Mouse (Mus musculus): ENCODE measurements at regions not wholly inside any gene's neighbourhood (a gene's known extent, or its start where the extent isn't known, plus 50 kb on each side); places are given as distances from the start of the nearest gene placed in this dataset.

DNA sequence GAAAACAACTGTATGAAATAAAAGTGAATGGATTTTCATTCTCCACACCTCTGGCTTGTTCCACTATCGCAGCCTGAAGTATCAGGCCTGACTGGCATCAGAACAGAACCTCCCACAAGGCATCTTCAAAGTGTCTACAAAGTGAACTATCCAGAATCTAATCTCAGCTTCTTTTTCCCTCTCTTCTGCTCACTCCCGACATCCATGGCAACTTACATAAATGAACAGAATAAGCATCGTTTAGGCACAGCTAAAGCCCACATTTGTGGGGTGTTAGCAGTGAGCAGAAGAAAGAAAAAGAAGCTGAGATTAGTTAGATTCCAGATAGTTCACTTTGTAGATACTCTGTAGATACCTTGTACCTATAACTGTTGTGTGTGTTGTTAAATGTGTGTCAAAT lies 182.0 kb downstream of the Lmo4 start:
- WGBS = 83% methylated on average over 3 of the region's 3 CpGs
- ATAC-seq (replicated peaks; ENCODE audit: low FRiP score) = no peak
- no peaks in the 10 kb centered on the region for H3K4me1 ChIP-seq (replicated peaks; ENCODE audit: control insufficient read depth, insufficient read depth, low read length)
- H3K9ac ChIP-seq (ENCODE audit: low read depth, low read length) = no peak overlapping the region
- H3K27me3 ChIP-seq (replicated peaks; ENCODE audit: control insufficient read depth, insufficient read depth, low read length) = no peaks in the 10 kb centered on the region
- H3K36me3 ChIP-seq (ENCODE audit: control insufficient read depth, insufficient read depth, low read length) = no peaks in the 10 kb centered on the region
- no peak overlapping the region for H3K4me2 ChIP-seq
- H3K27ac ChIP-seq (ENCODE audit: low read depth, low read length) = no peak overlapping the region
- H3K9me3 ChIP-seq (ENCODE audit: control insufficient read depth, low read length) = no peaks in the 10 kb centered on the region
- no peak overlapping the region for H3K4me3 ChIP-seq (ENCODE audit: low read depth, low read length)
- no peak for DNase-seq (ENCODE audit: low spot score)

DNA sequence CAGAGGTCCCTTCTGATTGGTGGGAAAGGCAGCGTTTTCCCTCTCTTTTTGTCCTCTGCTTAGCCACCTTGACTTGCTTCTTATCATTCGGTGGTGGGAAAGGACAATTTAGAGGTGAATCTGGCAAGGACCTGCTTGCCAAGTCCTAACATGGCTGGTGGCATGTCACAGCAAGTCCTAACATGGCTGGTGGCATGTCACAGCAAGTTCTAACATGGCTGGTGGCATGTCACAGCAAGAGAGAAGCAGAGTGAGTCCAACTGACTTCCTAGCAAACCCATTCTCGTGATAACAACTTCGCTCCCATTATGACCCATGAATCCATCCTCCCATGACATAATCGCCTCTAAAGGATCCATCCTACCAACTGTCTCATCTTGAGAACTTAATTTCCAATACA lies 183.1 kb downstream of the Lmo4 start:
- ATAC-seq (replicated peaks; ENCODE audit: low FRiP score) (no peak), DNase-seq (ENCODE audit: low spot score) (no peak)
- H3K9ac ChIP-seq (ENCODE audit: low read depth, low read length) = no peak overlapping the region
- WGBS = 75% methylated on average over 5 of the region's 5 CpGs
- no peak overlapping the region for H3K27ac ChIP-seq (ENCODE audit: low read depth, low read length)
- no peak overlapping the region for H3K4me2 ChIP-seq
- no peaks in the 10 kb centered on the region for H3K4me1 ChIP-seq (replicated peaks; ENCODE audit: control insufficient read depth, insufficient read depth, low read length)
- no peaks in the 10 kb centered on the region for H3K36me3 ChIP-seq (ENCODE audit: control insufficient read depth, insufficient read depth, low read length)
- no peaks in the 10 kb centered on the region for H3K27me3 ChIP-seq (replicated peaks; ENCODE audit: control insufficient read depth, insufficient read depth, low read length)
- H3K4me3 ChIP-seq (ENCODE audit: low read depth, low read length) = no peak overlapping the region
- no peaks in the 10 kb centered on the region for H3K9me3 ChIP-seq (ENCODE audit: control insufficient read depth, low read length)

DNA sequence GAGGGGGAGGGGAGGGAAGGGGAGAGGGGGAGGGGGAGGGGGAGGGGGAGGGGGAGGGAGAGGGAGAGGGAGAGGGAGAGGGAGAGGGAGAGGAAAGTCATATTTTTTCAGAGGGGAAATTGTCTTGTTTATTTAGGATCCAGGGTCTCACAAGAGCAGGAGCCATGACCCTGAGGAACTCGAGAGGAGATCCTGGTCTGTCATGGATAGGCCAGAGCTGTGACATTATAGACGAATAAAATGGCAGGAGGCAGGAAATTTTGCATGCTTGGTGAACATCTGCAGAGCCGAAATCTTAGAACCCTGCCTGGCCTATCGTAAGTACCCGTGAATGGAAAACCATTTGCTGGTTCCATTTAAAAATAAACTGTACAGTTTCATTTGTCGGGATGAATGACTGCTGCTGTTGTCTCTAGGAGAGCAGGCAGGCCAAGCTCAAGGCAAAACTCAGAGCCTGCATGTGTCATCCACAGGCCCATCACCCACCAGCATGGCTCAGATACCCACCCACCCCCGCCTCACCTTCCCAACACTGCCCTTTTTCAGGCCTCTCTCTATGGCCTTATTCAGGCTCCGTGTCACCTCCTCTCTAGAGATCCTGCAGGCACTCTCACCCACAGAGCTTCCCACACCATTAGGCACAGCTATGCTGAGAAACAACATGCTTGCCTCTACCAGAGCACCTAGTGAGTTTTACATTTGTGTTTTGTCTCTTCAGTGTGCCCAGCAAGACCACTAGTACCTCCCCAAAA lies 184.7 kb downstream of the Lmo4 start:
- no peaks in the 10 kb centered on the region for H3K4me1 ChIP-seq (replicated peaks; ENCODE audit: control insufficient read depth, insufficient read depth, low read length)
- DNase-seq (ENCODE audit: low spot score) = no peak
- H3K27ac ChIP-seq (ENCODE audit: low read depth, low read length) = no peak overlapping the region
- no peak overlapping the region for H3K4me3 ChIP-seq (ENCODE audit: low read depth, low read length)
- no peak overlapping the region for H3K9ac ChIP-seq (ENCODE audit: low read depth, low read length)
- no peak for ATAC-seq (replicated peaks; ENCODE audit: low FRiP score)
- H3K36me3 ChIP-seq (ENCODE audit: control insufficient read depth, insufficient read depth, low read length) = no peaks in the 10 kb centered on the region
- no peaks in the 10 kb centered on the region for H3K27me3 ChIP-seq (replicated peaks; ENCODE audit: control insufficient read depth, insufficient read depth, low read length)
- WGBS = 74% methylated on average over 8 of the region's 8 CpGs
- H3K4me2 ChIP-seq = no peak overlapping the region
- no peaks in the 10 kb centered on the region for H3K9me3 ChIP-seq (ENCODE audit: control insufficient read depth, low read length)

DNA sequence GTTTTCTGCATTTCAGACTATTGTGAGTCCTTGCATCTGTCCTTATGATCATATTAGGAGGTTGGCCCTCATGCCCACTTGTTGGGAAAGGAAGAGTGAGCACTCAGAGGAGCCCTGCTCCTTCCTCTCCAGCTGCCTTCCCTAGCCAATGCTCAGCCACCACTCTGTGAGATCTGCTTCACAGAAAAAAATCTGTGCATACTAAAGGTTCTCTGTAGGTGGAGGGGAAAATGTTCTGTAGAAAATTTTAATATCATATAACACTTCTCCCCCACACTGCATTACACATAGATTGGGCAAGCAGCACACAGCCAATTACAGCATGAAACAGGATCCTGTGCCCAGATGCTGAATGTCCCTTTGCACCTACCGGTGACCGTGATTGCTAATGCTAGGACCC lies 185.7 kb downstream of the Lmo4 start:
- Histone ChIP-seq H3K36me3 (ENCODE audit: control insufficient read depth, insufficient read depth, low read length) (no peaks in the 10 kb centered on the region), H3K9ac (ENCODE audit: low read depth, low read length) (no peak overlapping the region), H3K27ac (ENCODE audit: low read depth, low read length) (no peak overlapping the region), H3K27me3 (replicated peaks; ENCODE audit: control insufficient read depth, insufficient read depth, low read length) (no peaks in the 10 kb centered on the region), H3K4me3 (ENCODE audit: low read depth, low read length) (no peak overlapping the region), H3K4me1 (replicated peaks; ENCODE audit: control insufficient read depth, insufficient read depth, low read length) (no peaks in the 10 kb centered on the region), H3K9me3 (ENCODE audit: control insufficient read depth, low read length) (no peaks in the 10 kb centered on the region), H3K4me2 (no peak overlapping the region)
- WGBS = 90% methylated on average over 2 of the region's 2 CpGs
- ATAC-seq (replicated peaks; ENCODE audit: low FRiP score) (no peak), DNase-seq (ENCODE audit: low spot score) (no peak)

DNA sequence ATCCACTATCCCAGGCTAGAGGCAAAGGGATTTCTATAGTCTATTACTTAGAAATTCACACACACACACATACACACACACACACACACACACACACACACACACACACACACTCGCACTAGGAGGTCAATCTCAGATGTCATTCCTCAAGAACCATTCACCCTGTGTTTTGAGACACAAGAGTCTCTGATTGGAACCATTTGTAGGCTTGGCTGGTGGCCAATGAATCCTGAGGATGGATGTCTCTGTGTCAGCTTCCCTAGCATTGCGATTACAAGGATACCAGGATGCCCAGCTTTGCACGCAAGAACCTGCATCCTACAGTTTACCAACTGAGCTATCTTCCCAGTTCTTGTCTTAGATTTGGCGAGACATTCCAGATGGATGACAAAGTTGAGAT lies 186.5 kb downstream of the Lmo4 start:
- Histone ChIP-seq H3K9ac (ENCODE audit: low read depth, low read length) (no peak overlapping the region), H3K27ac (ENCODE audit: low read depth, low read length) (no peak overlapping the region), H3K4me1 (replicated peaks; ENCODE audit: control insufficient read depth, insufficient read depth, low read length) (no peaks in the 10 kb centered on the region), H3K36me3 (ENCODE audit: control insufficient read depth, insufficient read depth, low read length) (no peaks in the 10 kb centered on the region), H3K4me3 (ENCODE audit: low read depth, low read length) (no peak overlapping the region), H3K27me3 (replicated peaks; ENCODE audit: control insufficient read depth, insufficient read depth, low read length) (no peaks in the 10 kb centered on the region), H3K4me2 (no peak overlapping the region), H3K9me3 (ENCODE audit: control insufficient read depth, low read length) (no peaks in the 10 kb centered on the region)
- ATAC-seq (replicated peaks; ENCODE audit: low FRiP score) (no peak), DNase-seq (ENCODE audit: low spot score) (no peak)
- 70% methylated on average over 4 of the region's 4 CpGs for WGBS

DNA sequence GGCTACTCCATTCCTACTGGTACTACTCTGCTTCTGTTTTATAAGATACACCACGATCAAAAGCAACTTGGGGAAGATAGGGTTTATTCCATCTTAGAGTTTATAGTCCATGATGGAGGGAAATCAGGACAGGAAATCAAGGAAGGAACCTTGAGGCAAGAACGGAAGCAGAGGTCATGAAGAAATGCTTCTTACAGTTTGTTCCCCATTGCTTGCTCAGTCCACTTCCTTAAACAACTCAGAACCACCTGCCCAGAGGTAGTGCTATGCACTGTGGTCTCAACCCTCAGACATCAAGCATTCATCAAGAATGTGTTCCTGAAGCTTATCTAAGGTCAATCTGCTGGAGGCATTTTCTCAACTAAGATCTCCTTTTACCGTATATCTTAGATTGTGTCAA lies 189.8 kb downstream of the Lmo4 start:
- Histone ChIP-seq H3K9ac (ENCODE audit: low read depth, low read length) (no peak overlapping the region), H3K4me3 (ENCODE audit: low read depth, low read length) (no peak overlapping the region), H3K27ac (ENCODE audit: low read depth, low read length) (no peak overlapping the region), H3K4me1 (replicated peaks; ENCODE audit: control insufficient read depth, insufficient read depth, low read length) (peaks cover 4% of the 10 kb centered on the region; the same call in 1 of the 2 replicates), H3K9me3 (ENCODE audit: control insufficient read depth, low read length) (no peaks in the 10 kb centered on the region), H3K27me3 (replicated peaks; ENCODE audit: control insufficient read depth, insufficient read depth, low read length) (no peaks in the 10 kb centered on the region), H3K4me2 (no peak overlapping the region), H3K36me3 (ENCODE audit: control insufficient read depth, insufficient read depth, low read length) (no peaks in the 10 kb centered on the region)
- WGBS = 77% methylated on average over 3 of the region's 3 CpGs
- DNase-seq (ENCODE audit: low spot score) (no peak), ATAC-seq (replicated peaks; ENCODE audit: low FRiP score) (no peak)

DNA sequence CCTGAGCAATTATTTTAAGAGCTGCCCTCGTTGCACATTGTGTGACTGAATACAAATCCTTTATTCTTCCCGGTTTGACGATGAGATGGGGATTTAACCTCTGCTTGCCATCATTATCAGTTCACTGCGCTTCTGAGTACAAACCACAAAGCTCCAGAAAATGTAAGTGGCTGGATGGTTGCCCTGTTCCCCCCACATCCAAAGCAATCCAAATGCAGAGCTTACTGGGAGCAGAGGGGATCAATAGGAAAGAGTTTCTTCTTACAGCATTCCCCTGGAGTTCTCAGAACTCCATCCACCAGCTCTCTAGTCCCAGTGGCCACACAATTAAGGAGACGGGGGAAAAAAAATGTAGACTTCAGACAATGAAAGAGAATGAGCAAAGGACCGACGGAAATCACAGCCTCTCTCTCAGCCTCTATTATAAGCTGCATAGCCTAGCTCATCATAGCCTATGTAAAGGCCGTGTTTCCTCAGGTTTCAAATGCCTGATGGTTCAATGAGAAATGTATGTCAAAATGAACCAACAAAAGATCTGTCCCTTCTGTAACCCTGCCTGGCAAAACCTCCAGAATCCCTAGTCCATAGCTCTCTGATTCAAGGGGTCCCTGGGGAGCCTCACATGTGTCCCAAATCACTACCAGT lies 191.4 kb downstream of the Lmo4 start:
- Histone ChIP-seq H3K4me2 (no peak overlapping the region), H3K27me3 (replicated peaks; ENCODE audit: control insufficient read depth, insufficient read depth, low read length) (no peaks in the 10 kb centered on the region), H3K27ac (ENCODE audit: low read depth, low read length) (no peak overlapping the region), H3K9ac (ENCODE audit: low read depth, low read length) (no peak overlapping the region), H3K9me3 (ENCODE audit: control insufficient read depth, low read length) (no peaks in the 10 kb centered on the region), H3K36me3 (ENCODE audit: control insufficient read depth, insufficient read depth, low read length) (no peaks in the 10 kb centered on the region), H3K4me1 (replicated peaks; ENCODE audit: control insufficient read depth, insufficient read depth, low read length) (peaks cover 4% of the 10 kb centered on the region; the same call in 1 of the 2 replicates), H3K4me3 (ENCODE audit: low read depth, low read length) (no peak overlapping the region)
- no peak for ATAC-seq (replicated peaks; ENCODE audit: low FRiP score)
- no peak for DNase-seq (ENCODE audit: low spot score)
- 66% methylated on average over 8 of the region's 8 CpGs for WGBS

DNA sequence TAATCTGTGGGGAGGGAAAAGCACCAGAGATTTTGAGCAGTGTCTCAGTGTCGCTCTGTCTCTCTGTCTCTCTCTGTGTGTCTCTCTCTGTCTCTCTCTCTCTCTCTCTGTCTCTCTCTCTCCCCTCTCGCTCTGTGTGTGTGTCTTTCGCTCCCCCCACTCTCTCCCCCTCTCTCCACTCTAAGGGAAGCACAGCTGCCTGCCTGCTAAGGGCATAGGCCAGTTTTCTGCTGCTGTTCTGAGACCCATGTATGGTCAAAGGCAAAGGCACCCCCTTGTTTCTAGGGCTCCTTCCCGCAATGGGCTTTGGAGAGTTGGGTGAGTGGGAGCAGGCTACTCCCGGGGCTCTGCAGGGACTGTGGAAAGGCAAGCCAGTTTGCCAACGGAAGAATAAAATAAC lies 192.2 kb downstream of the Lmo4 start:
- Histone ChIP-seq H3K27me3 (replicated peaks; ENCODE audit: control insufficient read depth, insufficient read depth, low read length) (no peaks in the 10 kb centered on the region), H3K4me3 (ENCODE audit: low read depth, low read length) (no peak overlapping the region), H3K4me1 (replicated peaks; ENCODE audit: control insufficient read depth, insufficient read depth, low read length) (peaks cover 4% of the 10 kb centered on the region; the same call in 1 of the 2 replicates), H3K4me2 (no peak overlapping the region), H3K27ac (ENCODE audit: low read depth, low read length) (no peak overlapping the region), H3K9ac (ENCODE audit: low read depth, low read length) (no peak overlapping the region), H3K9me3 (ENCODE audit: control insufficient read depth, low read length) (no peaks in the 10 kb centered on the region), H3K36me3 (ENCODE audit: control insufficient read depth, insufficient read depth, low read length) (no peaks in the 10 kb centered on the region)
- WGBS = 60% methylated on average over 6 of the region's 6 CpGs
- DNase-seq (ENCODE audit: low spot score) (no peak), ATAC-seq (replicated peaks; ENCODE audit: low FRiP score) (no peak)

DNA sequence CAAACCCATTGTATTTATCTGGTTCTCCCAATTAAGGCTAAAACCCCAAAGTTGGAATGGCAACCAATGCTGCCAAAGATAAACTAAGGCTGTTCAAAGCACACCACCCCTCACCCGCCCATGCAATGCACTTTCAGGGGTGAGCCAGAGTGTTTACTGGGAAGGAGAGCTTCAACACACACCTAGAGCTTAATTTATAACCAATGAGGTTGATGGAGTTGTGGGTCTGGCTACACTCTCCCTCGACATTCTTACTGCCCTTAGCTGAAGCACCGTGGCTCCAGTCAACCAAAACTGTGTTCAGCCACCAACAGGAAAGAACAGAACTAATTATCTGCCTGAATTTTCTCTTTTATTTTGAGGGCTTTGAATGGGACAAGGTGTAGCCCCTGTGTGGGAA lies 192.8 kb downstream of the Lmo4 start:
- 42% methylated on average over 3 of the region's 3 CpGs for WGBS
- no peak for ATAC-seq (replicated peaks; ENCODE audit: low FRiP score)
- Histone ChIP-seq H3K36me3 (ENCODE audit: control insufficient read depth, insufficient read depth, low read length) (no peaks in the 10 kb centered on the region), H3K27ac (ENCODE audit: low read depth, low read length) (no peak overlapping the region), H3K4me2 (no peak overlapping the region), H3K4me3 (ENCODE audit: low read depth, low read length) (no peak overlapping the region), H3K27me3 (replicated peaks; ENCODE audit: control insufficient read depth, insufficient read depth, low read length) (no peaks in the 10 kb centered on the region), H3K9me3 (ENCODE audit: control insufficient read depth, low read length) (no peaks in the 10 kb centered on the region), H3K9ac (ENCODE audit: low read depth, low read length) (no peak overlapping the region), H3K4me1 (replicated peaks; ENCODE audit: control insufficient read depth, insufficient read depth, low read length) (peaks cover 4% of the 10 kb centered on the region; the same call in 1 of the 2 replicates)
- no peak for DNase-seq (ENCODE audit: low spot score)
